Mouse (Mus musculus): Measurements from ENCODE around the gene Ccdc142.

Ccdc142 gene

DNA sequence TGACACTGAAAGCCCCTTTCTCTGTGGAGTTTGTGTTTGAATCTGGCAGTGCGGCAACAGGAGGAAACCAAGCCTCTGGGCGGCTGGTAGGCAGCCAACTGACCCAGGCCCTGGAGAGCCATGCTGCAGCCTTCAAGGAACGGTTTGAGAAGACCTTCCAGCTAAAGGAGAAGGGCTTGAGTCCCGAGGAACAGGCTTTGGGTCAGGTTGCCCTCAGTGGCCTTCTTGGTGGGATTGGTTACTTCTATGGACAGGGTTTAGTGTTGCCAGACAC, 15.7 kb downstream of the Ccdc142 start:
- in situ Hi-C loops (cut with MseI, MboI), result no loop called here

DNA sequence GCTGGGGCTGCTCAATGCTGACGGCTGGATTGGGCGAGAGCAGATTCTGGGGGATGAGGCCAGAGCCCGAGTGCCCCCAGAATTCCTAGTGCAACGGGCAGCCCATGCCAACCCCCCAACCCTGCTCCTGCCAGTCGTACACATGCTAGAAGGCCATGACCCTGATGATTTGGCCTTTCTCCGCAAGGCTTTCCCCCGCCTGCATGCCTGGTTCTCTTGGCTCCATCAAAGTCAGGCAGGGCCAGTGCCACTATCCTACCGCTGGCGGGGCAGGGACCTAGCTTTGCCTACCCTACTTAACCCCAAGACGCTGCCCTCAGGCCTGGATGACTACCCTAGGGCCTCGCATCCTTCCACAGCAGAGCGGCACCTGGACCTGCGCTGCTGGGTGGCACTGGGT, 16.2 kb downstream of the Ccdc142 start:
- in situ Hi-C loops (cut with MseI, MboI), result no loop called here

DNA sequence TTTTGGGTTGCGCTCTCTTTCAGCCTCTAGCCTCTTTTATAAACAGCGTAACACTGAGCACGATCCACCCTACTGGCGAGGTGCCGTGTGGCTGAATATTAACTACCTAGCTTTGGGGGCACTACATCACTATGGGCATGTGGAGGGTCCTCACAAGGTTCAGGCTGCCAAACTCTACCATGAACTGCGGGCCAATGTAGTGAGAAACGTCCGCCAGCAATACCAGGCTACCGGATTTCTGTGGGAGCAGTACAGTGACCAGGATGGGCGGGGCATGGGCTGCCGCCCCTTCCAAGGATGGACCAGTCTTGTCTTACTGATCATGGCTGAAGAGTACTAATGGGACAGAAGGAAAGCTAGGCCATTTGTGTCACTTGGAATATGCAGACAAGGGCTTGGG, 17.0 kb downstream of the Ccdc142 start:
- in situ Hi-C loops (cut with MseI, MboI), result no loop called here

DNA sequence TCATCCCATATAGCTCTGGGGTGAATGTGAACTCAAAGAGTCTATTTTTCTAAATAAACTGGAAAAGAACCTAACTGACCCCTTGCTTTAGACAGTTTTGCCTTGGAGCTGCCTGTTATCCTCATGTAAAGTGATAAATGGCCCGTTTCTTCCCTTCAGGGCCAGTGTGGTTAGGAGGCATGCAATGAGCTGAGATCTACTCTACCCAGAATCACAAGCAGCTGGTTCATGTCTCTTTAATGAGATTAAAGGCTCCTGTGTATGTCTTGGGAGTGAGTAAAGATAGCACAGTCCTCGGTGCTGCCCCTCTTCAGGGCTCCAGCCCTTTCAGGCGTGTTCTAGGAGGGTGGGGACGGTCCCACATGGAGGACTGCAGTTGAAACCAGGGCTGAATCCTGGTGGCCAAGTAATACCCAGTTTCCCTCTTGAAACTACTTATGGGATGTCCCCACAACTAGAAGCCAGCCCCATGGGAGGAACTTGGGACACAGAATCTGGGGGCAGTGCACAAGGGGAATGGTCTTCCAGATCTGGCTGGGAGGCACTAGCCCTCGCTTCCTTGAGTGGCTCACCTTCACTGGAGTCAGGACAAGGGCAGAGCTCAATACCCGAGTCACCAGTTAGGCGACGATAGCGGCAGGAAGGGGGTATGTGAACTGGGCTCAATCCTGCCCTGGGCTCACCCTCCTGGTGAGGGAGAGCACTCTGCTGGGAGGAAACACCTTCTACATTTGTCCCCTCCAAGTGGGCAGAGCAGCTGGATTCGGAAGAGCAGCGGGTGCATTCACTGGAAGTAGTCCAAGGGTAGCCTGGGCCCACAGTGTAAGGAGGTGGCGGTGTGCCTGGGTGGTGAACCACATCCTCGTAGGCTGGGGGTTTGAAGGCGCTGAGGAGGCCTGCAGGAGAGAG, 17.7 kb downstream of the Ccdc142 start:
- in situ Hi-C loops (cut with MseI, MboI), result no loop called here

DNA sequence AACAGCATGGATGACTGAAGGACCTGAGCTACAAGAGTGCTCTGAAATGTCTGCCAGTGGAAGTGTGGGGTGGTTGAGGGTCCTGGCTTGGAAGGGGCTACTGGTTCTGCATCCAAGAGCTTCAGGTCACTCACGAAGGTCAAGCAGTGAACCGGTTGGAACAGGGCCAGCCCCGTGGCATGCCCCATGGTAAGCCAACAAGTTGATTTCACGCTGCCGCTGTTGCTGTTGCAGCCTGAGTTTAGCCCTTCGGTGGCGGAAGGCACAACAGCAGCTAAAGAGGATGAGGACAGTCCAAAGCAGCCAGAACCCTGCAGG, 18.3 kb downstream of the Ccdc142 start:
- in situ Hi-C loops (cut with MseI, MboI), result no loop called here

DNA sequence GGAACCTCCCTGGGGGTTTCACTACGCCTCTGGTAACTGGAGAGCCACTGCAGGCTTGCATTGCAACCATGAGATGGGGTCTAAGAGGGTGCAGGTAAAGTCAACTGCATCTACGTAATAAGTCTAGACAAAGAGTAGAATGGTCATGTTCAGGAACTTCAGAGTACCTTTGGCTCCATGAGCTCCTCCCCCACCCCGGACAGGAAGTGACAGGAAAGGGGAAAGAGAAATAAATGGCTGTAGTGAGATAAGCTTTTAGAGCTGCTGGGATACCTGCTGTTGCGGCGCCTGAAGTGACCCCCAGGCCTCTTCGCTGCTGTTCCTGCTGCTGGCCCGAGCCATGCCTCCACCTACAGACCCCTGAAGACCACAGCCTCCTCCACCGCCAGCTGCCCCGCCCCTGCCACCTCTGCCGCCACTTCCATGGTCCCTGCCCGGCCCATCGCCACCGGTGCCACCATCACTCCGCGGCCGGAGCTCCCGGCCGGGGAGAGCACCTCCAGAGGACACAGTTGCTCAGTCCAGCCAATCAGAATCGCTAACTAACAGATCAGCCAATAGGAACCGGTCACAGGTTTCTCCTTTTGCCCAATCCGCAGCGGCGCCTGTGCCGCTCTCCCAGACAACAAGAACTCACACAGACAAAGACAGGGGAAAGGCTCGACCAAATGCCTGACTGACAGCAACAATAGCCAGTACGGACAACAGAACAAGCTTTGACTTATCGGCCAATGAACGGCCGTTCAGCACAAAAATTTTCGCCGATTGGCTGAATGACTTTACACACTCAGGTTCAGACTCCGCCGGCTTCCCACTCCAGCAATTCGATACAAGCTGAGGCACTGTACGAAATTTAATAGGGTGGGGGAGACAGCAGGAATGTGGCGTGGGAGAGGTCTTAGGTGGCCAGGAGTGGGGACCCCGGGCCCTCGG, 19.8 kb downstream of the Ccdc142 start, which contains the start of gene Wbp1:
Gene Wbp1 (minus strand): TSS at position 630 of the 933 bp plus-strand sequence.
- in situ Hi-C loops (cut with MseI, MboI), result no loop called here

DNA sequence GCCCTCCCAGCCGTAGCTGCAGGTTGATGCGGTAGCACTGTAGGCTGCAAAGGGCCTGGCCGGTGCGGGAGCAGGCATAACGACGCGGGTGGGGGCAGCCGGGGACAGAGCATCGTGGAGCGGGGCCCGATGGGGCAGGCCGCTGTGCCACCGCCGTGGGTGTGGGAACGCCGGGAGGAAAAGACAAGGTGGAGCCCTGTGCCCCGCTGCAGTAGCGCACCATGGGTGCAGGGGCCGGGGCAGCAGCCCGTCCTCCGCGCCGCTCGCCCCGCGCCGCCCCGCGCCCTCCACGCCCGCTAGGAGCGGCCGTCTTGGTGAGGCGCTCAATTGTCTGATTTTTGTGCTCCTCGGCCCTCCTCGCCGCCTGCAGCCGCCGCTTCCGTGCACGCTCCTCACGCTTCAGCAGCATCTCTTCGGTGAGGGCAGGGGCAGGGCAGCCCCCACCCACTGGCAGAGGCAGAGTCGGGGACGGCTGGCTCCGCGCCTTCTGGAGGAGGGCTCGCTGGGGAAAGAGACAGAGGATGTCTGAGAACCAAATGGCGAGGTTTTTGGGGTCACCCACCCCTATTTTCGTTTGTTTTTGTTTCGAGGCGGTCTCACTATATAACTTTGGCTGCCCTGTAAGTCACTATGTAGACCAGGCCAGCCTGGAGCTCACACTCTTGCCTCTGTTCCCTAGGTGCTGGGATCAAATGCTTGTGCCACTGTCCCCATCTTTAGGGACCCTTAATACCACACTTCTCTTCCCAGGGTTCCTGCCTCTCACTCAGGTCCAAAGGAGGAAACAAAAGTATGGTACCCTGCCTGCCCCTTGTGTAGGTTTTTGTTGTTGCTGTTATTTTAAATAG, 20.7 kb downstream of the Ccdc142 start:
- in situ Hi-C loops (cut with MseI, MboI), result no loop called here

DNA sequence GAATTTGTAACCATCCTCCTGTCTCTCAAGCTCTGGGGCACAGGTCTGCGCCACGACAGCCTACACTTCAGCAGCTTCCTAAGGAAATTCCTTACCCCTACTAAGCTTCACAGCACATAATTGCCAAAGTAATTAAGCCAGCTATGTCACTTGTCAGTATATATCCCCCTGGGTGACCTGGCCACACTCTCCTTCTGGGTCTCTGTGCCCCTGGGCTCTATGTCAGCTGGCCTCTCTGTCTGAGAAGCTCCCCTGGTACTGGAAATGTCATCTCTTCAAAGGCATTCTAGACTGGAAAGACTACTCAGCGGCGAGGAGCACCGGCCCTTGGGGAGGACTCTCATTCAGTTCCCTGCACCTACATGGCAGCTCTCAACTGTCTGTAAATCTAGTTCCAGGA, 21.6 kb downstream of the Ccdc142 start:
- in situ Hi-C loops (cut with MseI, MboI), result no loop called here

DNA sequence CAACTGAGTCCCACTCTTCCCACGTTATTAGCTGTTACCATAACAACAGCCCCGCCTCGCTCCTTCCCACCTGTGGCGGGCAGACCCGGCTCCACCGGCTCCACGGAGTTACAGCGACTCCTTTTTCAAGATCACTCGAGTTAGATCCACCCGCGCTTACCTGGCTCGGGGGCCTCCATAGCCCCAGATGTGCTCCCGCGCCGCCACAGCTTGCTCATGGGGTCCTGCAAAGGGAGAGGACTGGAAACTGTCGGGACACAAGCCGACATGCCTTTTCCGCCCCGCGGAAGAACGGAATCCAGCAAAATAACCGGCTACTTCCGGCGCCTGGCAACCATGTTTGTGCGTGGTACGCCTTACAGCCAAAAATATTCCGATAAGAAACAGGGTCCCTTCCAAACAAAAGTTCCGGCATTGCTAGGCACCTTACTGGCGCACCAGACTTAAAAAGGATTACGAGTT, 23.5 kb downstream of the Ccdc142 start:
- in situ Hi-C loops (cut with MseI, MboI), result no loop called here

DNA sequence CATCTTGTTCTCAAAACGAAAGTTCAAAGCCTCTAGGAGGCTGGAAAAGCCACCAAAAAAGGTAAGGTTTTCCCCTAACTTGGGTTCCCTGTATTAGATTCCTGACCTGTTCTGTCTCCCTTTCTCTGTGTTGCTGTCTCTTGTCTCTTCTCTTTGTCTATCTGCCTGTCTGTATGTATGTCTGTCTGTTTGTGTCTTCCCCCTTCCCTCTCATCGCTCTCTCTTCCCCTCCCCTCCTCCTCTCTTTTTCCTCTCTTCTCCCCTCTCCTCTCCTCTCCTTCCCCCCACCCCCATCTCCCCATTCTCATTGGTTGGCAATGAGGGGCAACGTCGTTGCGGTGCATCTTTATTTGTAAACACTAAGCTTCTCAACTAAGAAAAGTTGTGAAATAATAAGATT, 23.9 kb downstream of the Ccdc142 start, which contains the start of gene Ino80b:
Gene Ino80b (minus strand): TSS at position 101 of the 400 bp plus-strand sequence.
- in situ Hi-C loops (cut with MseI, MboI), result no loop called here

DNA sequence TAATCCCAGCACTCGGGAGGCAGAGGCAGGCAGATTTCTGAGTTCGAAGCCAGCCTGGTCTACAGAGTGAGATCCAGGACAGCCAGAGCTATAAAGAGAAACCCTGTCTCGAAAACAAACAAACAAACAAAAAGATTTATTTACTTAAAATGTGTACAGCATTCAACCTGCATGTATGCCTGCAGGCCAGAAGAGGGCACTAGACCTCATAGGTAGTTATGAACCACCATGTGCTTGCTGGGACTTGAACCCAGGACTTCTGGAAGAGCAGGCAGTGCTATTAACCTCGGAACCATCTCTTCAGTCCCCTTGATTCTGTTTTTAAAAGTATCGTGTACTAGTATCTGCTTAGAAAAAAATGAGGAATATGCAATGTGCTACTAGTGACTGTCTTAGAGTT, 26.0 kb downstream of the Ccdc142 start:
- in situ Hi-C loops (cut with MseI, MboI), result no loop called here

DNA sequence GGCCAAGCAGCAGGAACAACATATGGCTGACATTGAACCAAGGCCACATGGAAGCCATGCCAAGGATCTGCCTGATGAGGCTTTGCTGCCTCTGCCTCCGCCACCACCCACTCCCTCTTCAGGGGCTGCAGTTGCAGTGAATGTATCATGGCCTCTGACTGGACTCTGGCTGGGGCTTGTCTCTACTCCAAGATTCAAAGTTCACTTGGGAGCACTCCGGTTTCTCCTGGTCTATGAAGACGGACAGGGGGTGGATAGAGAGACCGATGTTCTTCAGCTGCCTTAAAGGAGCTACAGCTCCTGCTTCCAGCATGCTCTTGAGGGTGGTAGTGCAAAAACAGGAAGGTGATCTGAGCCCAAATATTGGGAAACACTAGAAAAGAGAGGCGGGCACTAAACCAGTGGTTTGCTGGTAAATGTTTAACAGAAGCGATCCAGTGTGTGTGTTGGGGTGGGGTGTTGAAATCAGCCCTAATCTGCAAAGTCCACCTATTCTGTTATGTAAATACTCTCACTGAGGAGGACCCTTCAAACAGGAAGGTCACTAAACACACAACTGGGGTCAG, 30.2 kb downstream of the Ccdc142 start:
- in situ Hi-C loops (cut with MseI, MboI), result no loop called here

DNA sequence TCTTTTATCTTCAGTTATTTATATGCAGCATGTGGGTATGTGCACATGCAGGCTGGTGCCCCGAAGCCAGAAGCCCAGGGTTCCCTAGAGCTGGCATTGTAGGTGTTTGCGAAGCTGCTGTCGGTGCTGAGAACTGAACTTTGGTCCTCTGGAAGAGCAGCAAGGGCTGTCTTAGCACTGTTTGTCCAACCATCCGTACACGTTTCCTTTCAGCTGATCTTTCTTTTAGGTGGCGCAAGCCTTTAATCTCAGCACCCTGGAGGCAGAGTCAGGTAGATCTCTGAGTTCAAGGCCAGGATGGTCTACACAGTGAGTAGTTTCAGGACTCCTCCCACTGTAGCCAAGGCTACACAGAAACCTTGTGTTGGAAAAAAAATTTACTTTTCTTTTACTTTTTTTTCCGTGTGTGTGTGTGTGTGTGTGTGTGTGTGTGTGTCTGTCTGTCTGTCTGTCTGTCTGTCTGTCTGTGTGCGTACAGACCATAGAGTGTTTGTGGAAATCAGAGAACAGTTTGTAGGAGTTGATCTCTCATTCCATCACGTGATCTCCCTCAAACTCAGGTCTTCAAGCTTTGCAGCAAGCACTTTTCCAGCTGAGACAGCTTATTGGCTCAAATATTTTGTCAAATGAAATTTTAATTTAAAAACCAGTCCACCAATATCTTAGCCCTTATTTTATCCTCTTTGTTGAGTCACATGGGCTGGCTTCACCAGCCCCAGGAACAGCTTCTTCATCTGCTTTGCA, 30.9 kb downstream of the Ccdc142 start:
- in situ Hi-C loops (cut with MseI, MboI), result no loop called here

DNA sequence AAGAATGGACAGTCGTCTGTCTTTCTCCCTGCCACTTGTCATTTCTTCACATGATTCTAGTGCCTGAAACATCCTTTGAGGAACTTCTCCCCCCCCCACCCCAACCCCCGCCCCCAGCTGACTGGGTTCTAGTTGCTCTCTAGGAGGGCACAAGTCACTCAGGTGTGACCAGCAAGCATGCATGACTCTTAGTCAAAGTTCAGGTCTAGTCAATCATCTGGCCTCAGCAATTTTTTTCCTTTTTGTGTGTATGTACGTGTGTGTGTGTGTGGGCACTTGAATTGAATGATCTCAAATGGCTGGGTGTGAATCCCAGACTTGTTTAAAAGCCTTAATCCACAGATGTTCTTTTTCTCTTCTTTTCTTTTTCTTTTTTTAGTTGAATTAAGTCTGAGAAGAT, 32.8 kb downstream of the Ccdc142 start:
- in situ Hi-C loops (cut with MseI, MboI), result no loop called here

DNA sequence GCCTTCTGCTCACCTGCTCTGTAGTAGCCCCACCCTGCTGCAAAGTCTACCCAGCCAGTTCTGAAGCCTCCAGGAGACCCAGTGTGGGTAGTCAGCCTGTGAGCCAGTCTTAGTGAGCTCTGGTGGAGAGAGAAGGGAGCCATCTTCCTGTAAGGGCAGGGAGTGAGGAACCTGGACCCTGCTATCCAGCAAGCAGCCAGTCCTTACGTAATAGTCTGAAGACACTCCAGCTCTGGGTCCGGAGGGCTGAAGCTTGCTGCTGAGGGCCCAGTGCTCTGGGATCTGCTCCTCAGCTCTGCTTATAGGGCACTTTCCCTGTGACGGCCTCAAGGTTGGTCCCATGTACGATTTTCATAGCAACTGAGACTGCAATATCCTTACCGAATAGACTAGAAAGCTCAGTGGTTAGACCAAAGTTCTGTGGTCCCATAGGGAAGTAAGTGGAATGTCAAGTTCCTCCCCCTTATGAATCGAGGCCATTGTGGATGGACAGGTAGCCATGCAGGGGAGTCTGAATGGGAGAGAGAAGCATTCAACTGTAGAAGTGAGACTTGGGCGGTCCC, 33.6 kb downstream of the Ccdc142 start, which contains the start of gene Rtkn:
Gene Rtkn (plus strand): TSS at position 513 of the 563 bp plus-strand sequence.
- in situ Hi-C loops (cut with MseI, MboI), result no loop called here

DNA sequence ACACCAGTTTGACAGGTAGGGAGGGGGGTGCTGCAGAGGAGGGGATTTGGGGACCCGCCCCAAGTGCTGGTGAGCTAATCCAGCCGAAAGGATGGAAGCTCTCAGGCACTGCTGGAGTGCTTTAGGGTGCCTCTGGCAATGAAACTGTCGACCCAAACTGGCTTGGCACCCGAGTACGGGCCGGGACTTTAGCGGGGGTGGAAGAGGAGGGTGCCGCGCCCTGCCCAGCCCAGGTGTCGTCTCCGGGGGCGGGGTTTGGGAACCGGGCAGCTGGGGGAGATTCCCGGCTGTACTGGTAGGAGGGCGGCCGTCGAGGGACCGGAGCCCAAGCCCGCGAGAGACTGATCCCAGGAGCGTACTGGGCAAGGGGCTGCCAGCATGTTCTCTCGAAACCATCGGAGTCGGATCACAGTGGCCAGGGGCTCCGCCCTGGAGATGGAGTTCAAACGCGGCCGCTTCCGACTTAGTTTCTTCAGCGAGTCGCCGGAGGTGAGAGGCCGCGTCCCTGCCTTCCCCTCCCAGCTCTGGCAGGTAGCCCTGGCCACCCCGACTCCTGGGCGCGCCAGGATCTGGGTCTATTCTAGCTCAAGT, 34.3 kb downstream of the Ccdc142 start:
- in situ Hi-C loops (cut with MseI, MboI), result no loop called here

DNA sequence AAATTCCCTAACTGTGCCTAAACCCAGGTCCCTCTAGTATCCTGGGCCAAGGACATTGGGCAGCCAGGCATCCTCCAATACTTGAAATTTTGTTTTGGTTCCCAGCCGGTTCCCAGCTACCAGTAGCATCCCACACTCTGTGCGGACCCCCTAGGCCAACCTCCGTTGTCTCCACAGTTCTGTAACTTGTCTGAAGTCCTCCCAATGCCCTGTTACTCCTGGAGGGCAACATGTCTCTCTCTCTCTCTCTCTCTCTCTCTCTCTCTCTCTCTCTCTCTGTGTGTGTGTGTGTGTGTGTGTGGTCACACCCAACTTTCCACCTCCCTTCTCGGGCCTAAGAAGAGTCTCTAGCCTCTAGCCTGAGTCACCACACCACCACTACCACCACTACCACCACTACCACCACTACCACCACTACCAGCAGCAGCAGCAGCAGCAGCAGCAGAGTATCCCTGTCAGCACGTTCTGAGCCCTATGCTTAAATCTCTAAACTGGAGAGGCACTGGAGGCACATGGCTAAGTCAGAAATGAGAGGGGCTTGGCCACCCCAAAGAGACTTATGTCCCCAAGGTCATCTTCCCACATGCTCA, 35.0 kb downstream of the Ccdc142 start:
- in situ Hi-C loops (cut with MseI, MboI), result no loop called here

DNA sequence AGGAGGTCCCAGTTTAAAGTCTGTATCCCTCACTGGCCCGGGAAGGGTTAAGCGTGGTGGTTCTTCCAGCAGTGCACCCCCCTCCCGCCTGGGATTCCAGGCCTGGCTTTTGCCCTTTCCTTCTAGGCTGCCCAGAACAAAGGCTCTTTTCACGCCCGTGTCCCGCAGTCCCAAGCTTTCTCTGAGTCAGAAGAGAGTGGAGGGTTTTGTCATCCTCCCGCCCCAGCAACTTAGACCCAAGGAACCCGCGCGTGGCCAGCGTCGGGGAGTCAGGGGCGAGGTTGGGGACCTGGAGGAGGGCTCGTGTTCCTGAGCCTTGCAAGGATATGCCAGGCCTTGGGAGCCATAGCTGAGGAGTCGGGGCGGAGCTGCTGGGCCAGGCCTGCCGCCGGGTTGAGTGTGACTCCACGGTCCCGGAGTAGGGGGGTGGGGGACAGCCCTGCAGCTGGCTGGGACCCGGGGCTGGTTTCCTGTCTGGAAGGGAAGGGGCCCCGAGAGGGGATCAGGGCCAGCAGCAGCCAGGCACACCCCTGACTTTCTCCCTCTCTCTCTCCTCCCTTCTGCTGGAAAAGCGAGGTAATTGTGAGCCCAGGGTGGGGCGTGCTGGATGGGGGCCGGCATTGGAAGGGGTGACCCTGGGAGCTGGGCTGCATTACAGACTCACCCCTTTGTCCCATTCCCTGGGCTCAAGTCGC, 35.6 kb downstream of the Ccdc142 start:
- in situ Hi-C loops (cut with MseI, MboI), result no loop called here

DNA sequence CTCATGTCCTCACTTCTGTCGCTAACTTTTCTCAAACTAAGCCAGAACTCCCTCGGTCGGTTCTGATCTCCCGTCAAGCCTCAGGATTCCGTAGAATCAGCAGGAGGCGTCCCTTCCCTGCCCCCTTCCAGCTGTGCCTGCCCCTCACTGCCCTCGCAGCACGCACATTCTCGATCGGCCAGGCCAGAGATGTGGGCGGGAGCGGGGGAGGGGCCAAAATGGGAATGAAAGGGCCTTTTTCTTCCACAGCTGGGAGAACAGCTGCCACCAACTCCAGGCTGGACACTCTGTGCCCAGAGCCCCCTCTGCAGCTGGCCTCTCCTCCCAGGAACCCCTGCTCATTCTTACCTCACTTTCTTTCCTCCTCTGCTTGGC, 36.2 kb downstream of the Ccdc142 start:
- in situ Hi-C loops (cut with MseI, MboI), result no loop called here

All from mouse trophoblast stem cell (cell line).